Mouse (Mus musculus) kidney, postnatal 36 days (tissue): ENCODE data around the gene Rragc.
"Not testable (repeated sequence)": the region's sequence is repeated elsewhere in the genome, so short reads cannot be mapped to it uniquely, and the experiment has no call there.

ENCODE experiments used
- DNase-seq, 2 experiments: peaks; one replicate each; pipeline ENCODE4 v3.0.0; 2021 to 2022; ENCODE audit warnings: mixed read lengths in 2 of 2

Gene Rragc

GRCm38 (mm10) chr4:123916748-123917547 is at the start of gene Rragc:
Gene Rragc, plus strand, starts transcription at chr4:123917446.
- DNase-seq = peak; percentile 100

- no peak for DNase-seq
Observed at GRCm38 (mm10) chr4:123893726-123894125, 23.5 kb upstream of the Rragc start.

GRCm38 (mm10) chr4:123894295-123894694 is 23.0 kb upstream of the Rragc start:
- DNase-seq = no peak

GRCm38 (mm10) chr4:123898696-123899095 is 18.6 kb upstream of the Rragc start:
- DNase-seq = peak; percentile 35 to 77

- no peak for DNase-seq
Observed at GRCm38 (mm10) chr4:123903432-123903831, 13.8 kb upstream of the Rragc start.

GRCm38 (mm10) chr4:123904333-123905125 is 12.7 kb upstream of the Rragc start, which contains the start of gene Mycbp:
Gene Mycbp, plus strand, starts transcription at chr4:123904832.
- DNase-seq = peak; percentile 99 to 100

GRCm38 (mm10) chr4:123905126-123905668 is 12.0 kb upstream of the Rragc start:
- no peak for DNase-seq

- DNase-seq = no peak
Observed at GRCm38 (mm10) chr4:123911503-123911902, 5.7 kb upstream of the Rragc start.

GRCm38 (mm10) chr4:123912431-123912830 is 4.8 kb upstream of the Rragc start:
- DNase-seq = peak in 1 of 2 experiments; percentile 56

GRCm38 (mm10) chr4:123917548-123918140 is 398 bp downstream of the Rragc start, which contains the start of gene 4930535I16Rik:
Gene 4930535I16Rik, minus strand, starts transcription at chr4:123918022.
- peak; percentile 35 to 59 for DNase-seq

- DNase-seq = no peak
Observed at GRCm38 (mm10) chr4:123918851-123919250, 1.6 kb downstream of the Rragc start.

GRCm38 (mm10) chr4:123921055-123921565 is 3.9 kb downstream of the Rragc start:
- DNase-seq = no peak

GRCm38 (mm10) chr4:123927961-123928360 is 10.7 kb downstream of the Rragc start:
- peak; percentile 8 to 23 for DNase-seq

- no peak for DNase-seq
Observed at GRCm38 (mm10) chr4:123929994-123930393, 12.7 kb downstream of the Rragc start.

- no peak for DNase-seq
Observed at GRCm38 (mm10) chr4:123934306-123934705, 17.1 kb downstream of the Rragc start.

- DNase-seq = no peak
Observed at GRCm38 (mm10) chr4:123936059-123936458, 18.8 kb downstream of the Rragc start.

GRCm38 (mm10) chr4:123939838-123940237 is 22.6 kb downstream of the Rragc start:
- peak; percentile 56 to 89 for DNase-seq

GRCm38 (mm10) chr4:123940878-123941277 is 23.6 kb downstream of the Rragc start:
- not testable (repeated sequence) for DNase-seq

- DNase-seq = no peak
Observed at GRCm38 (mm10) chr4:123946701-123947100, 29.5 kb downstream of the Rragc start.

GRCm38 (mm10) chr4:123947149-123947548 is 29.9 kb downstream of the Rragc start:
- no peak for DNase-seq

- DNase-seq = no peak
Observed at GRCm38 (mm10) chr4:123948901-123949300, 31.7 kb downstream of the Rragc start.

GRCm38 (mm10) chr4:123949649-123950048 is 32.4 kb downstream of the Rragc start:
- no peak for DNase-seq

GRCm38 (mm10) chr4:123952059-123952458 is 34.8 kb downstream of the Rragc start:
- no peak for DNase-seq
